ENCODE assay signal across 13 mouse cellular contexts in genomic region chr5:151055426-151056090, GRCm38 (mm10).
DNase-seq lines count a peak whose midpoint lies in the region; ATAC-seq and TF ChIP-seq lines count a peak whose summit lies in the region.
"Had no signal": no experiment of that assay in that cellular context is flagged by ENCODE, and none has a peak within 500 bp of the region (broad histone marks: within the 10 kb centered on the region; RNA-seq: fewer than 3 reads in every experiment).

No protein-coding gene starts in this region.

- no peak overlapping the region for H3K4me3 ChIP-seq in forebrain, embryonic 10.5 days
- no peak overlapping the region for H3K4me3 ChIP-seq in forebrain, embryonic 14.5 days (ENCODE audit: low read depth, low read length)
- no peak overlapping the region for H3K4me3 ChIP-seq in kidney, embryonic 16.5 days (ENCODE audit: low read length)
- no peak overlapping the region for H3K4me3 ChIP-seq in kidney, adult 2 months (ENCODE audit: insufficient read depth, low read depth, low read length)
- H3K4me3 ChIP-seq in embryonic fibroblast, embryonic 13.5 days (ENCODE audit: insufficient read depth, low read length) = no peak overlapping the region
- H3K4me3 ChIP-seq: limb, embryonic 12.5 days; megakaryocyte, embryonic 14.5 days had no signal

- no peak for ATAC-seq in forebrain, embryonic 14.5 days
- ATAC-seq in kidney, embryonic 16.5 days (ENCODE audit: low FRiP score, low TSS enrichment) = no peak

- TF ChIP-seq POLR2A in kidney, adult 2 months (IDR thresholded peaks at IDR 0.05; ENCODE audit: low read depth, low read length) = no peak
- no peak for TF ChIP-seq POLR2A in embryonic fibroblast, embryonic 13.5 days (IDR thresholded peaks at IDR 0.05; ENCODE audit: low read depth, low read length)

- H3K36me3 ChIP-seq in forebrain, embryonic 10.5 days (replicated peaks) = peaks cover 6% of the 10 kb centered on the region
- H3K36me3 ChIP-seq in forebrain, embryonic 14.5 days (ENCODE audit: control insufficient read depth, insufficient read depth, low read length) = no peaks in the 10 kb centered on the region
- H3K36me3 ChIP-seq in kidney, embryonic 16.5 days (ENCODE audit: insufficient read depth, low read length) = peaks cover 10% of the 10 kb centered on the region
- H3K36me3 ChIP-seq in kidney, adult 2 months (ENCODE audit: control insufficient read depth, insufficient read depth, low read length) = peaks cover 2% of the 10 kb centered on the region; the same call in 1 of the 2 replicates

- TF ChIP-seq CTCF in kidney, adult 2 months (conservative IDR thresholded peaks at IDR 0.05; ENCODE audit: insufficient read depth, insufficient read length, low read depth, low read length) = no peak
- TF ChIP-seq CTCF in embryonic fibroblast, embryonic 13.5 days (IDR thresholded peaks at IDR 0.05; ENCODE audit: borderline replicate concordance, insufficient read depth, low read length) = no peak

- no peak for DNase-seq in forebrain, embryonic 10.5 days (ENCODE audit: extremely low spot score, low spot score)
- DNase-seq in forebrain, embryonic 14.5 days (ENCODE audit: low spot score) = no peak
- no peak for DNase-seq in kidney, adult 2 months
- DNase-seq in 3T3-L1 (ENCODE audit: low read depth, low spot score) = peak; percentile 32
- DNase-seq in natural killer cell, adult 2 months (ENCODE audit: low spot score in 2 of 2) = no peak
- DNase-seq in ovary, postnatal 36 days (ENCODE audit: low spot score) = no peak
- DNase-seq: cerebellum, adult 18-20 months; gastrocnemius, postnatal 25 days; heart, postnatal 4 days had no signal

- 91% methylated on average over 11 of the region's 11 CpGs for WGBS in forebrain, embryonic 10.5 days
- WGBS in forebrain, embryonic 14.5 days = 92% methylated on average over 11 of the region's 11 CpGs
- WGBS in kidney, embryonic 16.5 days = 92% methylated on average over 11 of the region's 11 CpGs
- 92% methylated on average over 11 of the region's 11 CpGs for WGBS in kidney, adult 2 months

- no peak overlapping the region for H3K4me2 ChIP-seq in forebrain, embryonic 14.5 days (ENCODE audit: low read length)
- H3K4me2 ChIP-seq in kidney, embryonic 16.5 days (replicated peaks; ENCODE audit: low read depth, low read length) = no peak overlapping the region
- H3K4me2 ChIP-seq: limb, embryonic 12.5 days had no signal

- H3K27ac ChIP-seq in forebrain, embryonic 10.5 days = 0 out of 2 replicates have a peak overlapping the region, but pooled peaks have one; percentile 59
- no peak overlapping the region for H3K27ac ChIP-seq in forebrain, embryonic 14.5 days (ENCODE audit: low read depth, low read length)
- peak overlapping the region; percentile 70 for H3K27ac ChIP-seq in kidney, embryonic 16.5 days (ENCODE audit: low read length)
- no peak overlapping the region for H3K27ac ChIP-seq in kidney, adult 2 months (ENCODE audit: insufficient read depth, low read depth, low read length)
- H3K27ac ChIP-seq in embryonic fibroblast, embryonic 13.5 days (ENCODE audit: insufficient read depth, low read length) = peak overlapping the region; percentile 74; the same call in 1 of the 2 replicates

- H3K9ac ChIP-seq in forebrain, embryonic 14.5 days (ENCODE audit: low read length) = no peak overlapping the region
- H3K9ac ChIP-seq in kidney, embryonic 16.5 days (replicated peaks; ENCODE audit: low read length) = no peak overlapping the region
- H3K9ac ChIP-seq: limb, embryonic 12.5 days had no signal

- H3K4me1 ChIP-seq in forebrain, embryonic 10.5 days = peaks cover 37% of the 10 kb centered on the region
- H3K4me1 ChIP-seq in forebrain, embryonic 14.5 days (ENCODE audit: control insufficient read depth, insufficient read depth, low read length) = no peaks in the 10 kb centered on the region
- peaks cover 41% of the 10 kb centered on the region for H3K4me1 ChIP-seq in kidney, embryonic 16.5 days (ENCODE audit: insufficient read depth, low read length)
- H3K4me1 ChIP-seq in kidney, adult 2 months (ENCODE audit: control insufficient read depth, insufficient read depth, low read length) = peaks cover 9% of the 10 kb centered on the region
- H3K4me1 ChIP-seq in embryonic fibroblast, embryonic 13.5 days (ENCODE audit: control insufficient read depth, insufficient read depth, low read length) = peaks cover 10% of the 10 kb centered on the region
- H3K4me1 ChIP-seq: megakaryocyte, embryonic 14.5 days had no signal

- H3K9me3 ChIP-seq in forebrain, embryonic 10.5 days = peaks cover 4% of the 10 kb centered on the region; the same call in 1 of the 2 replicates
- H3K9me3 ChIP-seq in forebrain, embryonic 14.5 days (replicated peaks; ENCODE audit: control insufficient read depth, low read length) = no peaks in the 10 kb centered on the region
- peaks cover 5% of the 10 kb centered on the region for H3K9me3 ChIP-seq in kidney, embryonic 16.5 days (ENCODE audit: low read length)

- no peaks in the 10 kb centered on the region for H3K27me3 ChIP-seq in forebrain, embryonic 10.5 days (ENCODE audit: poor library complexity, severe bottlenecking)
- no peaks in the 10 kb centered on the region for H3K27me3 ChIP-seq in forebrain, embryonic 14.5 days (replicated peaks; ENCODE audit: control insufficient read depth, insufficient read depth, low read length)
- H3K27me3 ChIP-seq in kidney, embryonic 16.5 days (ENCODE audit: insufficient read depth, low read length) = no peaks in the 10 kb centered on the region
- H3K27me3 ChIP-seq in kidney, adult 2 months (replicated peaks; ENCODE audit: control insufficient read depth, insufficient read depth, low read length) = no peaks in the 10 kb centered on the region
- H3K27me3 ChIP-seq: limb, embryonic 12.5 days; megakaryocyte, embryonic 14.5 days had no signal

Comparison
In these comparisons a context has a peak if more than half of its experiments do, and no peak if none do; other contexts are left out.
1. H3K27ac ChIP-seq: peak in forebrain, embryonic 10.5 days (single experiment), kidney, embryonic 16.5 days (single experiment) and embryonic fibroblast, embryonic 13.5 days (single experiment); none in forebrain, embryonic 14.5 days (single experiment) and kidney, adult 2 months (single experiment).